Mouse (Mus musculus) heart, embryonic 10.5 days (tissue): ENCODE measurements at regions not wholly inside any gene's neighbourhood (a gene's known extent, or its start where the extent isn't known, plus 50 kb on each side); places are given as distances from the start of the nearest gene placed in this dataset.

Experiments
- DNase-seq: peaks from one replicate; pipeline ENCODE4 v3.0.0-alpha.2; 2017; ENCODE audit warnings: low spot score
- H3K27ac ChIP-seq: fragments of 300-500 bp; sonication (generic); 2 replicates; pipeline ENCODE4 v1.5.1; 2016; ENCODE audit warnings: mild to moderate bottlenecking
- H3K27me3 ChIP-seq: fragments of 300-500 bp; sonication (generic); 2 replicates; pipeline ENCODE4 v1.6.1; 2016; ENCODE audit warnings: mild to moderate bottlenecking; ENCODE audit not compliant: poor library complexity, insufficient read depth, severe bottlenecking
- H3K36me3 ChIP-seq: fragments of 300-500 bp; sonication (generic); 2 replicates; pipeline ENCODE4 v1.6.1; 2016; ENCODE audit warnings: mild to moderate bottlenecking, moderate library complexity
- H3K4me1 ChIP-seq: fragments of 300-500 bp; sonication (generic); 2 replicates; pipeline ENCODE4 v1.6.1; 2016; ENCODE audit warnings: mild to moderate bottlenecking
- H3K4me3 ChIP-seq: fragments of 300-500 bp; sonication (generic); 2 replicates; pipeline ENCODE4 v1.5.1; 2016; ENCODE audit warnings: mild to moderate bottlenecking, moderate library complexity
- H3K9me3 ChIP-seq: fragments of 300-500 bp; sonication (generic); 2 replicates; pipeline ENCODE4 v1.6.1; 2016; ENCODE audit warnings: mild to moderate bottlenecking, moderate library complexity
- WGBS: fragments of 180-500 bp; shearing (Covaris S2); methylation state at CpG from one replicate; pipeline ENCODE4 v1.1.7; 2016; 5-methylcytosine and 5-hydroxymethylcytosine counted together

GRCm38 (mm10) chr2:114848439-114848838 lies 193.7 kb upstream of the Dph6 start:
- Histone ChIP-seq H3K36me3 (no peaks in the 10 kb centered on the region), H3K27ac (no peak overlapping the region), H3K4me1 (no peaks in the 10 kb centered on the region), H3K9me3 (no peaks in the 10 kb centered on the region), H3K4me3 (no peak overlapping the region), H3K27me3 (no peaks in the 10 kb centered on the region)
- WGBS, result 80% methylated on average over 5 of the region's 5 CpGs
- DNase-seq, result no peak

GRCm38 (mm10) chr2:114848914-114849313 lies 194.2 kb upstream of the Dph6 start:
- Histone ChIP-seq H3K4me3 (no peak overlapping the region), H3K4me1 (no peaks in the 10 kb centered on the region), H3K27me3 (no peaks in the 10 kb centered on the region), H3K27ac (no peak overlapping the region), H3K9me3 (no peaks in the 10 kb centered on the region), H3K36me3 (no peaks in the 10 kb centered on the region)
- no peak for DNase-seq
- 78% methylated on average over 2 of the region's 2 CpGs for WGBS

DNA sequence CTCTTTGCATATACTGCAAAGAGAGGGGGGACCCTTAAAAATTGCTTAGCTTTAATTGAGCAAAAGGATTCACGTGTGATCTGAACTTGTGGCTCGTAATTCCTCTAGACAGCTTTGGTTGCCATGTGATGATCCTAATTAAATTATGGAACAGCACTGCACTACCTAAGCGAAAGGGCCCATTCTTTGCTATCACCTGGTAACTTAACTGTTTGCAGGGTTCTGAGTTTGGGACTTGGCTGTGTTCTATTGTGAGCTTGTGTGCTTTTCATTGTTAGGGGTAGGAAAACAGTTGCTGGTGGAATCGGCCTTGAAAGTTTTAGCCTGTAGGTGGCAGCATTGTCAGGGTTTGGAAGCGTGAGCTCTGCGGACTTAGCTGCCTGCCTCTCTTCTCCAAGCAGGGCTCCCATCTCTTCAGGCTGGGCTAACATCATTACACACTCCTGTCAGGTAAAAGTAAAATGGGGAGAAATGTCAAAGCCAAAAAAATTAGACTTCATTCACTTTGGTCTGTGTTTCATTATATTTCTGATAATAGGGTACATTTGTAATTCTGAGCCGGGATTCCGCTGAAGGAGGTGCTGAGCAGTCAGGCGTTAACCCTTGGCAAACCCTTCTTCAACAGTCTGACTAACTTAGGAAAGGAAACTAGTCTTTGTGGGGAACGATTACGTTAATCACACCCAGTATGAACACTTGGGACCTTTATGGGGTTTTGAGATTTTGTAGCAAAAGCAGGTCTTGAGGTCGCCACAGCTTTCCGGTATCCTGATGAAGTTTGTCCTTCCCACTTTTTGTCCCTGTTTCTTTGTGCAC lies 199.2 kb upstream of the Dph6 start:
- H3K4me3 ChIP-seq, result no peak overlapping the region
- H3K36me3 ChIP-seq, result no peaks in the 10 kb centered on the region
- no peak overlapping the region for H3K27ac ChIP-seq
- 45% methylated on average over 13 of the region's 13 CpGs for WGBS
- peak; percentile 78 for DNase-seq
- H3K27me3 ChIP-seq, result no peaks in the 10 kb centered on the region
- no peaks in the 10 kb centered on the region for H3K4me1 ChIP-seq
- H3K9me3 ChIP-seq, result no peaks in the 10 kb centered on the region

DNA sequence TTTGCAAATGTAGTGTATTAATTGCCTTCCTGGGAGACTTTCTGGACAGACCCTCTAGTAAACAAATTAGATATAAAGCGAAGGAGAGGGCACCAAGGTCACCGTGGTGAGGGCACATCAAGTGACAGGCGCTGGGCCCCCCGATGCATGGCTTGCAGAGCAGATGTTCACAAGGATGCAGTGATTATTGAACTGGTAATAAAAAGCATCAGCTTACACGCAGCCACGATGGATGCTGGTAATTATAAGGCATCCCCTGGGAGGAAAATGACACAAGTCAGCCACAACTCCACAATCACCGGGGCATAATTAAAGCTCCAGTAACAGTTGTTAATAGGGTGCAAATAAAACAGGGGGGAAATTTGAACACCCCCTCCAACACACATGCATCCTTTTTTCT lies 217.5 kb upstream of the Dph6 start:
- 79% methylated on average over 7 of the region's 7 CpGs for WGBS

DNA sequence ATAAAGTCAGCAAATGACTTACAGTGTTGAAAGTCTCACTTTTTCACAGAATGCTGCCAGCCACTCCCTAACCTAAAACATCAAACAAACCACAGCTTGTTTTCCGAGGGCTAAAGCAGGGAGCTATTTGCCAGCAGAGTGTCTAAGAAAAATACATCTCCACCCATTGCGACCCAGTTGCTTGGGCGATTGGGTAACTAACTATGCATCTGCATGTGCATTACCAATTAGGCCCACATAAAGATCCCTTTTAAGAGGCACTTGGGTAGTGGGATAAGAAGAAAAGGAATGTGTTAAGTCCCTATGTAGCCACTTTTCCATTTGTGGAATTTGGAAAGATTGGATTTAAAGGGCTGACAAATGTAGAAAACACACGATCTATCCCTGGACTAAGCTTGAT lies 218.3 kb upstream of the Dph6 start:
- Histone ChIP-seq H3K9me3 (no peaks in the 10 kb centered on the region), H3K4me3 (no peak overlapping the region), H3K36me3 (no peaks in the 10 kb centered on the region), H3K27me3 (no peaks in the 10 kb centered on the region), H3K27ac (no peak overlapping the region), H3K4me1 (no peaks in the 10 kb centered on the region)
- DNase-seq, result no peak
- WGBS, result 71% methylated on average over 4 of the region's 4 CpGs

More for the DNA sequence above, 217.5 kb upstream of the Dph6 start:
- no peak overlapping the region for H3K4me3 ChIP-seq
- no peaks in the 10 kb centered on the region for H3K9me3 ChIP-seq
- no peak overlapping the region for H3K27ac ChIP-seq
- no peaks in the 10 kb centered on the region for H3K4me1 ChIP-seq
- no peak for DNase-seq
- H3K36me3 ChIP-seq, result no peaks in the 10 kb centered on the region
- no peaks in the 10 kb centered on the region for H3K27me3 ChIP-seq

GRCm38 (mm10) chr2:114879084-114879483 lies 224.3 kb upstream of the Dph6 start:
- Histone ChIP-seq H3K4me3 (no peak overlapping the region), H3K36me3 (no peaks in the 10 kb centered on the region), H3K4me1 (no peaks in the 10 kb centered on the region), H3K9me3 (no peaks in the 10 kb centered on the region), H3K27me3 (no peaks in the 10 kb centered on the region), H3K27ac (no peak overlapping the region)
- WGBS, result 59% methylated on average over 2 of the region's 2 CpGs
- DNase-seq, result no peak

GRCm38 (mm10) chr2:114879784-114880183 lies 225.0 kb upstream of the Dph6 start:
- no peak overlapping the region for H3K27ac ChIP-seq
- DNase-seq, result no peak
- H3K36me3 ChIP-seq, result no peaks in the 10 kb centered on the region
- 82% methylated on average over 2 of the region's 2 CpGs for WGBS
- no peak overlapping the region for H3K4me3 ChIP-seq
- H3K27me3 ChIP-seq, result no peaks in the 10 kb centered on the region
- H3K9me3 ChIP-seq, result no peaks in the 10 kb centered on the region
- H3K4me1 ChIP-seq, result no peaks in the 10 kb centered on the region

DNA sequence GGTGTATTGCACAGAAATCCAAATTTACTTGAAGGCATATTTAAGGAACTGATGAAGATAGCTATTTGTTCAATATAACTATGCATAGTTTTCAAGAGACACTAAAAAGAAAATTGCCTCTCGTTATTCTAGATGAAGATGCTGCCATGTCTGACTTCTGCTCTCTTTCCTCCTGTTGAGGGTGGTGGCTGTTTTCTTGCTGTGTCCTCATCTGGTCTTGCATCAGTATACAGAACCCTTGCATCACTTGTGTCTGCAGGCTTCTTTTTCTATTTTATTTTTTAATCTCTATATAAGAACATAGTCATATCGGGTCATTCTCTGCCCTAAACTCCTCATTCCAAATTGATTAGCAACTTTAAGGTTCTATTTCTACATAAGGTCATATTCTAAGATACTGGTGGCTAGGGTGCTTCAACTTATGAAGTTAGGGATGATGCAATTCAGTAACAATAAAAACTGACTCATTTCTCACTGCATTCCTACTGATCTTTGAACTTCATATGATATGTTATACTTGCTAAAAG lies 231.0 kb upstream of the Dph6 start:
- no peak overlapping the region for H3K4me3 ChIP-seq
- 81% methylated on average over 2 of the region's 2 CpGs for WGBS
- H3K27me3 ChIP-seq, result no peaks in the 10 kb centered on the region
- no peaks in the 10 kb centered on the region for H3K9me3 ChIP-seq
- no peaks in the 10 kb centered on the region for H3K4me1 ChIP-seq
- DNase-seq, result no peak
- no peak overlapping the region for H3K27ac ChIP-seq
- H3K36me3 ChIP-seq, result no peaks in the 10 kb centered on the region

DNA sequence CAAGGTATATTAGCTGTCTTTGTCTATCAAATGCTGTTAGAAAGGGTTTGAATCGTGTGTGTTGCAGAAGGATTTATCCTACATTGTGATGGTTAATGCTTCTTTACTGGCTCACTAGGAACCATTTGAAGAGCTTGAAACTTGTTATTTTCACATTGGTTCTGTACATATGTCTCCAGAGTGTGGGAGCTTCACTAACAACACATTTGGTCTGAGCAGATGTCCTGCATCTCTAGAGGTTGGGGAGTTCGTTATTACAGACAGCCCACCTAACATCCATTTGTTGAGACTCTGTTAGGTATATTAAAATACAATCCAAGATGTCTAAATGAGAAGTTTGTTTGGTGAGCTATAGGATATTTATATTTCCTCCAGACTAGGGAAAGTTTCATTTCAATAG lies 244.0 kb upstream of the Dph6 start:
- Histone ChIP-seq H3K27ac (no peak overlapping the region), H3K36me3 (no peaks in the 10 kb centered on the region), H3K9me3 (no peaks in the 10 kb centered on the region), H3K4me3 (no peak overlapping the region), H3K4me1 (no peaks in the 10 kb centered on the region), H3K27me3 (no peaks in the 10 kb centered on the region)
- no peak for DNase-seq
- whole genome bisulfite sequencing, result 85% methylated on average over 2 of the region's 2 CpGs

DNA sequence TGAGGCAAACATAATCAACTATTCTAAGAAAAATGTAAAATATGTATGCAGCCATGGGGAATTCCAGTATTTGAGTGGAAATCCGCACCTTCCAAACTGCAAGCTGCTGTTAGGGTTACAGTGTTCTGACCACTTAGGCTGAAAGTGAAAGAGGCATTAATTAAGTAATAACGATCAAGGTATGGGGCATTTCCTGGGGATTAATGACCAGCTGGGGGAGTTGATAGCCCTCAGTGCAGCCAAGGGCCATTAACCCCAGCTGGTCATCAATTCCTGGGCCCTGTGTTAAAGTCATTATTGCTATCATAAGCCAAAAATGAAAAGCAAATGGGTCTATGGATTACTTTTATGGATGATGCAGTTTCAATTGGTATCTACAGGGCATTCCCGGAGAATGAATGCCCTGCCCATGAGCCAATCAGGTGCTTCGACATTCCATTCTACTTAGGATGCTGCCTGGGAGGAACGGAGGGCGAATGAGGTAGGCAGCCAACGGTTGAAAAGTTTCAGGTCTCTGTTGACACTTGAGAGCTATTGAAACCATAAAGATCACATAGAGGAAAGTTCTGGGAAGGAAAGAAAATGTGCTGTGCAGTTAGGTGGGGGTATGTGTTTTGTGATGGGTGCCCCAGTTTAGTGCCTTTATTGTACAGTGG lies 257.2 kb upstream of the Dph6 start:
- DNase-seq, result no peak
- Histone ChIP-seq H3K27ac (no peak overlapping the region), H3K4me1 (no peaks in the 10 kb centered on the region), H3K9me3 (no peaks in the 10 kb centered on the region), H3K36me3 (no peaks in the 10 kb centered on the region), H3K4me3 (no peak overlapping the region), H3K27me3 (no peaks in the 10 kb centered on the region)
- 72% methylated on average over 7 of the region's 7 CpGs for WGBS

- H3K36me3 ChIP-seq, result no peaks in the 10 kb centered on the region
- H3K4me1 ChIP-seq, result no peaks in the 10 kb centered on the region
- no peaks in the 10 kb centered on the region for H3K27me3 ChIP-seq
- H3K9me3 ChIP-seq, result no peaks in the 10 kb centered on the region
- 88% methylated on average over 6 of the region's 6 CpGs for WGBS
- no peak overlapping the region for H3K27ac ChIP-seq
- no peak for DNase-seq
- H3K4me3 ChIP-seq, result no peak overlapping the region
Observed at GRCm38 (mm10) chr2:114915025-114915690, 260.4 kb upstream of the Dph6 start.

DNA sequence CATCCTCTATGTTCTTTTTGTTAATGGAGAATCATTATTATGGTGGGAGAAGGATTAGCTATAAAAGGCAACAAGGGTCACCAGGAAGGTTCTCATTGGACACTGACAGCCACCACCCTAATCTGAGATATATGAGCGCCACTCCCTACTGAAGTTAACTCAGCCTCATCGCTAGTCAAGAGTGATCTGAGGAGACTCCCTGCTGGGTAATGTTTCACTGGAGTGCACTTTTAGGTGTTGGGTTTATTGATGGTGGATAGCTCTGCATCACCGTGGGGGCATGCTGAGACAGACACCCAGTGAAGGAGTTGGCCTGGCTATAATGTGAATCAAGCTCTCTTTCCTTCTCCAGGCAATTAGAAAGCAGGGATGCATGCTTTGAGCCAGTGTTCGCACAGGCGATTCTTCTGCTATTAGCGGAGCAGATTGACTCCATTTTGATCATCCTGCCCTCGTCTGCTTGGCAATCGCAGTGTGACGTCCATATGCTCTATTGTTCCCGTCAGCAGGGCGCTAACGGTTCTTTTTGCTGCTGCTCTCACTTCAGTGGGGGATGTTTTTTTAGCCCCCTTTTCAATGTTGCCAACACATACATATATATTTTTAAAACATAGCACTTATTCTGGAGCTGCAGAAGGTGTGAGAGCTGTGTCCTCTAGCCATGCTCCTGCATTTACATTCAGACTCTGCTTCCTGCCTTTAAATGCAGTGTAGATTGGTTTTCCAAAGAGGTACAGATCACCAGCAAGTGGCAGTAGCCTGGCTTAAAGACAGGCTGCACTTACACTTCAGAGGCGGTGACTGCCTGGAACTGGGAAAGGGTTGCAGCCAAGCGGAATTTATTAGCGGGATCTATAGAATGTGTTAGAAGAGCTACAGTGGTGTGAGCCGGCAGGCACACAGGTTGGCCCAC lies 263.9 kb upstream of the Dph6 start:
- no peaks in the 10 kb centered on the region for H3K36me3 ChIP-seq
- DNase-seq, result no peak
- H3K9me3 ChIP-seq, result no peaks in the 10 kb centered on the region
- no peaks in the 10 kb centered on the region for H3K27me3 ChIP-seq
- H3K27ac ChIP-seq, result no peak overlapping the region
- no peak overlapping the region for H3K4me3 ChIP-seq
- 78% methylated on average over 16 of the region's 16 CpGs for WGBS
- no peaks in the 10 kb centered on the region for H3K4me1 ChIP-seq
